Mouse (Mus musculus): Measurements from ENCODE around the gene Nfkbid. TPM values are rescaled to one million over a fixed set of nuclear protein-coding genes. Genes with fewer than 3 reads are reported as not detected.

Gene Nfkbid
- total and polyA plus RNA-seq, 3 experiments: 144 to 197 (median 161) TPM

GRCm38 (mm10) chr7:30463568-30463967 is 42.0 kb downstream of the Nfkbid start:
- H3K4me2 ChIP-seq (ENCODE audit: insufficient read depth, low read depth, poor library complexity, severe bottlenecking): no peak overlapping the region
- no peaks in the 10 kb centered on the region for H3K79me2 ChIP-seq (replicated peaks; ENCODE audit: control insufficient read depth, extremely low read depth, insufficient read depth, poor library complexity, severe bottlenecking)
- no peaks in the 10 kb centered on the region for H3K36me3 ChIP-seq (replicated peaks in 1 of 2; ENCODE audit: control insufficient read depth in 1 of 2, insufficient read depth in 1 of 2, low read length in 1 of 2)
- in situ Hi-C loops (cut with MboI; ENCODE audit: low pct_ligation_motif_present, low pct_unique_long_range_greater_than_20kb, low sequenced_read_pairs): no loop called here
- H3K4me3 ChIP-seq (replicated peaks in 1 of 3; ENCODE audit: low read depth in 2 of 3, low read length in 2 of 3, poor library complexity in 1 of 3): no peak overlapping the region
- TF ChIP-seq MAFK (IDR thresholded peaks at IDR 0.05; ENCODE audit: insufficient replicate concordance, low read length) (no peak), CTCF (conservative IDR thresholded peaks at IDR 0.05 in 1 of 2, IDR thresholded peaks at IDR 0.05 in 1 of 2; ENCODE audit: low read depth in 2 of 2, low read length in 2 of 2) (no peak), ZMIZ1 (IDR thresholded peaks at IDR 0.05; ENCODE audit: low read depth, low read length) (no peak), RAD21 (IDR thresholded peaks at IDR 0.05; ENCODE audit: low read depth, low read length) (no peak), USF1 (IDR thresholded peaks at IDR 0.05; ENCODE audit: low read depth, low read length) (no peak), MAZ (IDR thresholded peaks at IDR 0.05; ENCODE audit: low read depth, low read length) (no peak), CHD1 (IDR thresholded peaks at IDR 0.05; ENCODE audit: low read depth, low read length) (no peak), GABPA (IDR thresholded peaks at IDR 0.05; ENCODE audit: insufficient replicate concordance, low read depth, low read length) (no peak), NRF1 (IDR thresholded peaks at IDR 0.05; ENCODE audit: low read depth, low read length) (no peak), EP300 (IDR thresholded peaks at IDR 0.05; ENCODE audit: low read length) (no peak), ZNF384 (IDR thresholded peaks at IDR 0.05; ENCODE audit: low read depth, low read length) (no peak), JUN (IDR thresholded peaks at IDR 0.05; ENCODE audit: insufficient read depth, low read depth, low read length) (no peak), JUND (conservative IDR thresholded peaks at IDR 0.05; ENCODE audit: low read depth, low read length) (no peak), PAX5 (IDR thresholded peaks at IDR 0.05; ENCODE audit: low read length) (no peak)
- H3K27me3 ChIP-seq (replicated peaks): peaks cover 94% of the 10 kb centered on the region
- H3K27ac ChIP-seq (ENCODE audit: insufficient read depth, low read depth): no peak overlapping the region
- DNase-seq (ENCODE audit: extremely low read depth): no peak
- no peak overlapping the region for H3K9ac ChIP-seq (ENCODE audit: insufficient read depth, low read depth)
- dilution Hi-C loops (cut with MboI; ENCODE audit: extremely low pct_ligation_motif_present, extremely low pct_unique_long_range_greater_than_20kb, low sequenced_read_pairs): no loop called here
- no peaks in the 10 kb centered on the region for H3K9me3 ChIP-seq (replicated peaks; ENCODE audit: low read length)
- H3K4me1 ChIP-seq (ENCODE audit: control insufficient read depth in 1 of 2, insufficient read depth in 2 of 2): no peaks in the 10 kb centered on the region

- Histone ChIP-seq H3K9me3 (replicated peaks; ENCODE audit: low read length) (no peaks in the 10 kb centered on the region), H3K4me3 (replicated peaks in 1 of 3; ENCODE audit: low read depth in 2 of 3, low read length in 2 of 3, poor library complexity in 1 of 3) (no peak overlapping the region), H3K36me3 (replicated peaks in 1 of 2; ENCODE audit: control insufficient read depth in 1 of 2, insufficient read depth in 1 of 2, low read length in 1 of 2) (no peaks in the 10 kb centered on the region), H3K4me2 (ENCODE audit: insufficient read depth, low read depth, poor library complexity, severe bottlenecking) (no peak overlapping the region), H3K27ac (ENCODE audit: insufficient read depth, low read depth) (no peak overlapping the region), H3K27me3 (replicated peaks) (peaks cover 92% of the 10 kb centered on the region), H3K79me2 (replicated peaks; ENCODE audit: control insufficient read depth, extremely low read depth, insufficient read depth, poor library complexity, severe bottlenecking) (no peaks in the 10 kb centered on the region), H3K4me1 (ENCODE audit: control insufficient read depth in 1 of 2, insufficient read depth in 2 of 2) (no peaks in the 10 kb centered on the region), H3K9ac (ENCODE audit: insufficient read depth, low read depth) (no peak overlapping the region)
- no peak for DNase-seq (ENCODE audit: extremely low read depth)
- in situ Hi-C loops (cut with MboI; ENCODE audit: low pct_ligation_motif_present, low pct_unique_long_range_greater_than_20kb, low sequenced_read_pairs) (no loop called here), dilution Hi-C loops (cut with MboI; ENCODE audit: extremely low pct_ligation_motif_present, extremely low pct_unique_long_range_greater_than_20kb, low sequenced_read_pairs) (no loop called here)
- TF ChIP-seq TBP (conservative IDR thresholded peaks at IDR 0.05; ENCODE audit: low read depth, low read length): no peak
- TF ChIP-seq BHLHE40 (IDR thresholded peaks at IDR 0.05; ENCODE audit: low read depth, low read length): no peak
- no peak for TF ChIP-seq ZNF384 (IDR thresholded peaks at IDR 0.05; ENCODE audit: low read depth, low read length)
- no peak for TF ChIP-seq USF2 (conservative IDR thresholded peaks at IDR 0.05; ENCODE audit: low read depth, low read length)
- no peak for TF ChIP-seq POLR2AphosphoS2 (IDR thresholded peaks at IDR 0.05; ENCODE audit: low read depth, low read length)
- TF ChIP-seq RCOR1 (conservative IDR thresholded peaks at IDR 0.05; ENCODE audit: low read depth, low read length): no peak
- TF ChIP-seq HCFC1 (IDR thresholded peaks at IDR 0.05; ENCODE audit: low read depth, low read length): no peak
Measured at GRCm38 (mm10) chr7:30463996-30464395, 42.5 kb downstream of the Nfkbid start.
